Mouse (Mus musculus): ENCODE measurements around the gene Adam23.

DNA sequence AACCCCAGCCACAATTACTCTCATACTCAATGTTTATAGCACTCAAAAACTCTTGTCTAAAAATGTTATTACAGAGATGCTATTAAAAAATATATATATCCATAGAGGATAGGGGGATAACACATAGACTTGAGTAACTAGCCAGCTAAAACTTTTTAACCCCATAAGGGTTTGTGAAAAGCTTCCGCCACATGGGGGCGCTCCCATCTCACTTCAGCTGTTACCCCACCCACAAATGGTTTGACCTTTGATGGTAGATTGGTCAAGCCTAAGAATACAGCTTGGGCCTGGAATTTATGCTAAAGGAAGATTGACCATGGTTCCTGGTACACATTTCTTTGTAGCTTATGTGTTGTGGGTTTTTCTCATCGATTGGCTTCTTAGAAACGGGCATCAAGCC is 42.1 kb upstream of the Adam23 start:
- peak; percentile 63 for TF ChIP-seq CTCF (IDR thresholded peaks at IDR 0.05)
- no peak for TF ChIP-seq POLR2A (IDR thresholded peaks at IDR 0.05; ENCODE audit: insufficient read depth, low read depth, low read length)

Data from heart, adult 2 months (tissue).